Mouse (Mus musculus) cerebellum, adult 2 months (tissue): ENCODE results near the gene Kera. TPM values are rescaled to one million over a fixed set of nuclear protein-coding genes. Genes with fewer than 3 reads are reported as not detected.
A peak's percentile ranks its signal among the peaks of the same experiment; 100 is the strongest.

ENCODE experiments used
- DNase-seq, 2 experiments: peaks; one replicate each; pipeline ENCODE4 v3.0.0; 2021
- H3K27ac ChIP-seq: fragments of 200-500 bp; 2 replicates; pipeline ENCODE4 v1.5.1; 2012; ENCODE audit warnings: low read length, control low read depth, inconsistent platforms; ENCODE audit not compliant: insufficient read depth
- H3K27me3 ChIP-seq: fragments of 200-500 bp; 2 replicates; pipeline ENCODE4 v1.6.1; 2012; ENCODE audit warnings: inconsistent platforms, mild to moderate bottlenecking, low read length, moderate library complexity; ENCODE audit not compliant: control insufficient read depth, insufficient read depth
- H3K4me1 ChIP-seq: fragments of 200-500 bp; 2 replicates; pipeline ENCODE4 v1.6.1; 2011; ENCODE audit warnings: low read length; ENCODE audit not compliant: control insufficient read depth, insufficient read depth
- H3K4me3 ChIP-seq: fragments of 200-500 bp; replicated peaks from 2 replicates; pipeline ENCODE3; 2011; ENCODE audit warnings: mild to moderate bottlenecking, low read depth, low read length, control low read depth; ENCODE audit not compliant: insufficient read depth
- CTCF ChIP-seq: fragments of 200-500 bp; IDR thresholded peaks from 2 replicates; pipeline ENCODE4 v1.5.1; 2011; ENCODE audit warnings: low read depth, mild to moderate bottlenecking, control low read depth, low read length, moderate library complexity, borderline replicate concordance; ENCODE audit not compliant: insufficient read depth
- POLR2A ChIP-seq: fragments of 200-500 bp; IDR thresholded peaks from 2 replicates; pipeline ENCODE4 v1.6.1; 2011; ENCODE audit warnings: low read length, control low read depth, borderline replicate concordance; ENCODE audit not compliant: insufficient read depth
- WGBS: fragments of 180-500 bp; shearing (Covaris S2); methylation state at CpG from one replicate; pipeline ENCODE4 v1.1.7; 2018; 5-methylcytosine and 5-hydroxymethylcytosine counted together
- polyA plus RNA-seq: library from polyadenylated mRNA; depleted of rRNA; stranded (reverse); fragments of >200 nt; gene quantifications from 2 replicates; pipeline ENCODE4 v1.2.3, GENCODE M21; 2012

Kera gene
- polyA plus RNA-seq, 1 experiment = not detected

DNA sequence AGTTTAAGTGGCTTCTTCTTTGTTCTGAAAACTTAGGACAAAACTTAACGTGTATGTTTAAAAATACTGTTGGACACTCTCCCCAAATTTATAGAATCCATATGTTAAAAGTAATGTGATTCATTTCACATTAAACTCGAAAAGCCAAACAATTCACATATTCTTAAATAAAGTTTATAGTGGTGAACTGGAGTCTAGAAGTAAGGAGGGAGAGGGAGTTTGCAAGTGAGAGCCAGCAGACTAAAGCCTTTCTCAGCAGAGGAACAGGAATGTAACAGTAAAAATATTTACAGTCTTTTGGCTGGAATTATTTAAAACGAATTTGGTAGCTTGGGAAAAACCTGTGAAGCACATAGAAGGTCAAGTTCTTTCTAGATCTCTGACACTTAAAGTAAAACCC lies 15.6 kb upstream of the Kera start:
- no peak for TF ChIP-seq POLR2A
- TF ChIP-seq CTCF = no peak
- WGBS = 66% methylated on average over 3 of the region's 3 CpGs
- DNase-seq = no peak

DNA sequence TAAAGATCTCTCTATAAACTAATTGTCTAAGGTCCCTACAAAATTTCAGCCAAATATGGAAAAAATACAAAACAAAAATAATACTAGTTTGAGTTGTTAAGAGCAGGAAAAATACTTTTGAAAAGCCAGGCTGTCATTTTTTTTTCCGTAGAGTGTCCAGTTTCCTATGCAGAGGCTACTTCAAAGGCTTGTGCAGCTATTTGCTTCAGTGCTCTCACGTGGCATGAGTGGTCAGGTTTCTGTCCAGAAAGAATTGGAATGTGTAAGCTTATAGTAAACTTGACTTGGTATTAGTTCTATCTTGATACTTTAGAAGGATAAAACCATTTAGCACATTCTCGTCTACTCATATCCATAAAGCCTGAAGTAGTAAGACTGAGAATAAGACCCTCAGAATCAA lies 15.0 kb upstream of the Kera start:
- Histone ChIP-seq H3K27ac (no peak overlapping the region), H3K4me3 (no peak overlapping the region), H3K27me3 (no peaks in the 10 kb centered on the region), H3K4me1 (no peaks in the 10 kb centered on the region)
- no peak for DNase-seq
- no peak for TF ChIP-seq POLR2A
- no peak for TF ChIP-seq CTCF
- WGBS = 94% methylated on average over 3 of the region's 3 CpGs

More for the DNA sequence above, 15.6 kb upstream of the Kera start:
- Histone ChIP-seq H3K4me3 (no peak overlapping the region), H3K27ac (no peak overlapping the region), H3K4me1 (no peaks in the 10 kb centered on the region), H3K27me3 (no peaks in the 10 kb centered on the region)

DNA sequence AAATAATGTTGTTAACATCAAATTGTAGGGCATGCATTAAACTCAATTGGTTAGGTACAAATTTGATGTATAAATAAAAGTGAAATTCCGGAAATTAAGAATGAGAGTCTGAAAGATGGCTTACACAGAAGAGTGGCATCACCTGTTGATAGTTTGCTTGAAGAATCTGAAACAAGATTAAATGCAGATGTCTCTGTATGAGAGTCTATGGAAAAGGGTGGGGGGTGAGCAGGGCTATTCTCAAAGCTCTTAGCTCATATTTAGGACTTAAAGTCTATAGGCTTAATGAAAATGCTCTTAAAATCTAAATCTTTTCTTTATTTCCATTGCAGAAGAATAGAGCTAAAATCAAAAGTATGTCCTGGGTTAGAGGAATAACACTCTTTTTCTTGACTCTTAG lies 11.0 kb upstream of the Kera start:
- H3K4me3 ChIP-seq = no peak overlapping the region
- no peaks in the 10 kb centered on the region for H3K4me1 ChIP-seq
- no peak overlapping the region for H3K27ac ChIP-seq
- no peak for DNase-seq
- 88% methylated on average over 1 of the region's 1 CpGs for whole genome bisulfite sequencing
- TF ChIP-seq CTCF (no peak), POLR2A (no peak)
- H3K27me3 ChIP-seq = no peaks in the 10 kb centered on the region

DNA sequence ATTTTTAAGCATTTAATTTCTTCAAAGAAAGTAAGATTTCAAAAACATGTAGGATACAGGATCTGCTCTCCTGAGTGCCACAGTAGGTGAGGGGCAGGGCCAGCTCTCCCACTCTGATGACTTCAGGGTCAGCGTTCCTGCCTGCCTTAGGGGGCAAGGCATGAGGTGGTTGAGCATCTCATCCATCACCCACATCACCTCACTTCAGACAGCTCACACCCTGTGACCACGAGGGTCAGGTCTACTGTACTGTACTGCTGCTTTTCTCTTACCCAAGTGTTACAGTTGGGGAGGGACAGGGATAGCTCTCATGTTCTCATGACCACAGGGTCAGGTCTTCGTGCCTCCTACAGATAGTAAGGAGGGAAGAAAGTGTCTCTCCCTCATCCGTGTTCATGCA lies 4.9 kb upstream of the Kera start:
- Histone ChIP-seq H3K27ac (no peak overlapping the region), H3K27me3 (no peaks in the 10 kb centered on the region), H3K4me3 (no peak overlapping the region), H3K4me1 (peaks cover 10% of the 10 kb centered on the region)
- DNase-seq = no peak
- 85% methylated on average over 4 of the region's 4 CpGs for WGBS
- no peak for TF ChIP-seq POLR2A
- no peak for TF ChIP-seq CTCF

DNA sequence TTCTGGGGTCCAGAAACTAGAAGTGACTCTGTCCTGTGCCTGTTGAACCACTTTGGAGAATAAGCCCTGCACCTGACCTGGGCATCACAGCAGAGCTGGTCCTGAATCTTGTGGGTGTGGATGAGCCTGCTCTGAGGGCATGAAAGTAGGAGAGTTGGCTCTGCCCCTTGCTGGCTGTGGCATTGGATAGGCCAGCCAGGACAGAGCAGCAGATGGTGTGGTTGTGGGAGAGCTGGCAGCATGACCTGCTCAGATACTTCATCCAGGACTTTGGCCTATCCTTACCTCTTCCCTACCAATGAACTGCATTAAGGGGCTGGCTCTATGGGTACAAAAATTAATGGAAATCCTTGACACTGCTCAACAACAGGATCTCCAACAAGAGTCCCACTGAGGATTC lies 3.4 kb upstream of the Kera start:
- TF ChIP-seq POLR2A (peak; percentile 47; the same call in 1 of the 2 replicates), CTCF (no peak)
- Histone ChIP-seq H3K4me3 (no peak overlapping the region), H3K4me1 (peaks cover 10% of the 10 kb centered on the region), H3K27ac (peak overlapping the region; percentile 54; the same call in 1 of the 2 replicates), H3K27me3 (no peaks in the 10 kb centered on the region)
- DNase-seq = peak; percentile 85 to 92

DNA sequence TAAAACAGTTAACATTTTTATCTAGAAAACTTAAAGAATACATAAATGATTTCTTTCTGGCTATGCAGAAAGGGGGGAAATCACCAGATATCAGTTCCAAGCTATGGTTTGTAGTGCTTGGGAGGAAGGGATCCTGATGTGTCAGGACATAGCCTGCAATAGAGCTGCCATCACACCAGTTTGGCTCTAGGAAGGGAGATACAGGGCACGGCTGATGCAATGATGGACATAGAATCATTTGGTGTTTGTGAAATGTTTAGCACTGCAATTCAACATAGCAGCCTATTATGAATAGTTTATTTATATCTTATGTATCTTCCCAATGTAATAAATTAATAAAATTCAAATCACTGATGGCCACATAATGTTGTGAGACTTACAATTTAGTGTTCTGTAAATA lies 15.6 kb downstream of the Kera start:
- TF ChIP-seq CTCF (no peak), POLR2A (no peak)
- Histone ChIP-seq H3K4me1 (no peaks in the 10 kb centered on the region), H3K27ac (no peak overlapping the region), H3K4me3 (no peak overlapping the region), H3K27me3 (no peaks in the 10 kb centered on the region)
- WGBS = 93% methylated on average over 1 of the region's 1 CpGs
- no peak for DNase-seq

DNA sequence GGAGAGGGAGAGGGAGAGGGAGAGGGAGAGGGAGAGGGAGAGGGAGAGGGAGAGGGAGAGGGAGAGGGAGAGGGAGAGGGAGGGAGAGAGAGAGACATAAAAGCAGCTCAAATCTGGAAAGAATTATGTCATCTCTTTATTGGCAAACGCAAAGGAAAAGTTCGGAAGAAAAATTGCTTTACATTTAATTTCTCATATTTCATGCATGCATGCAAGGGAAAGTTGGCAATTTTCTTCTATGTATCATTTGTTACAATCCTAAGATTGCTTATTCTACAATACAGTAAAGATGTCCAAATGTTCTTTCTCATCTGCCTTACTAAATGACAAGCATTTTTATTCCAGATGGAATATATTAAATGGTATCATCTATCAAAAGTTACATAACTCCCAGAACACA lies 17.7 kb downstream of the Kera start:
- H3K27ac ChIP-seq = no peak overlapping the region
- no peak for DNase-seq
- 79% methylated on average over 2 of the region's 2 CpGs for WGBS
- no peaks in the 10 kb centered on the region for H3K27me3 ChIP-seq
- no peak for TF ChIP-seq CTCF
- no peak for TF ChIP-seq POLR2A
- no peaks in the 10 kb centered on the region for H3K4me1 ChIP-seq
- H3K4me3 ChIP-seq = no peak overlapping the region

DNA sequence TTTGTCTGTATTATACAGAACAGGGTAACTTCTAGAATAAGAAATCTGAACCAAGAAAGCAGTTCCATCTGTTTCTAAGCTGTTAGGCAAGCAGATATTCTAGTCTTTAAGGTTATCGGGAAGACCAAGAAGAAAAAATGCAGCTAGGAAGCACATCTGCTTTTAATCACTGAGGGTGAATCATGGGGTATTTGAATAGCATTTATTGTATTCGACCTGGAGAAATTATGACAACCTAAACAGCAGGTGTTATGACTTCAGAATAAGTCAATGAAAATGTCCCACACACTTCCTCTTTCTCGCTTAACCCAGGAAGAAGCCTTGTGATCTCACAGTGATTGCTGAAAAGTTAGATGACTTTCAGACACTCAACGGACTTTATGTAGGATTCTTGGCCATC lies 18.4 kb downstream of the Kera start:
- Histone ChIP-seq H3K27ac (no peak overlapping the region), H3K27me3 (no peaks in the 10 kb centered on the region), H3K4me1 (no peaks in the 10 kb centered on the region), H3K4me3 (no peak overlapping the region)
- 77% methylated on average over 4 of the region's 4 CpGs for WGBS
- DNase-seq = no peak
- no peak for TF ChIP-seq CTCF
- TF ChIP-seq POLR2A = no peak

DNA sequence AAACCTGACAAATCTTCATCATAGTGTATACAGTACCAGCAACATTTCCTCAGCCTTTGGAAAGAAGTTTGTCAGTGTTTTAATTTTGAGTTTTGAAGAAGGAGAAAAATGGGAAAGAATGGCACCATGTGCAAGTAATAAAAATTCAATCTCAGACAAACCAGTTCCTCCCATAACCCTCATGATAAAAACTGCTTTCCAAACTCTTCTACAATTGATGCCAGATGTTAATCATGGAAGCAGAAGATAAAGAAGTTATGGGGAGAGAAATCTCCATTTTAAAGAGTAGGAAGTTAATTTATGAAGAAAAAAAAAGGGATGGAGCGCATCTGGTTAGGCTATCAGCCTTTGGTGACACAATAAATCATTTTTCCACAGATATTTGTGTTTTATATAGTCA lies 19.9 kb downstream of the Kera start:
- TF ChIP-seq CTCF = no peak
- WGBS = 87% methylated on average over 1 of the region's 1 CpGs

More for the DNA sequence above, 19.9 kb downstream of the Kera start:
- H3K27me3 ChIP-seq = no peaks in the 10 kb centered on the region
- H3K4me1 ChIP-seq = no peaks in the 10 kb centered on the region
- no peak overlapping the region for H3K27ac ChIP-seq
- no peak for DNase-seq
- no peak overlapping the region for H3K4me3 ChIP-seq
